Mouse (Mus musculus): ENCODE results near the gene Chd9.

The Chd9 gene

DNA sequence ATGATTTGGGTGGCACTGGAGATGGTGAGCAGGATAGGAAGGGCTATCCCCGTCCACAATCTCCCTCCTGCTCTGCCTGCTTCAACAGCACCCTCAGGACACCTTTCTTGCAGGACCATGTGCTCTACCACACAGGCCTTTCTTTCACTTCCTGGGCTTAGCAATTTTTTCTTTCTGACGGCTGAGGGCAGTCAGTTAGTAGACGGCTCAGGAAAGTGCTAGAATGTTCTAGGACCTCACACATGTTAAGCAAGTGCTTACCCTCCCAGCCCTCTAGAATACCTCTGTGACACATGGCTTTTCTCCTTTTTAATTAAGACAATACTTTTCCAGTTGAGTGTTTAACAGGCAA, 6.1 kb downstream of the Chd9 start:
- in situ Hi-C loops (cut with MboI, MseI), result loop anchor here (5.0 kb wide), 1 partner anchor 38 kb away; no protein-coding TSS in a partner anchor

DNA sequence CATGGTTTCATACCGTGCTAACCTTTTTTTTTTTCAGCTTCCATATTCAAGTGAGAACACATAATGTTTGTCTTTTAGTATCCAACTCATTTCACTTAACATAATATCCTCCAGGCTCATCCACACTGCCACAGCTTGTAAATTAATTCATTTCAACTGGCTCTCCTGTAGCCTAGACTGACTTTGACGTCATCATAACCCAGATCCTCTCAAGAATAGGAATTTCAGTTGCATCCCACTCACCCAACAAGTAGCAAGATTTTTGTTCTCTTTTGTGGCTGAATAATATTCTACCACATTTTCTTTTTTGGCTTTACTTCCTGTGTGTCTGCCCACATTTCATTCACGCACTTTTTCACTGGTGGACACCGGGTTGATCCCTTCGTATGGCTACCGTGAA, 9.3 kb downstream of the Chd9 start:
- in situ Hi-C loops (cut with MboI, MseI), result no loop called here

DNA sequence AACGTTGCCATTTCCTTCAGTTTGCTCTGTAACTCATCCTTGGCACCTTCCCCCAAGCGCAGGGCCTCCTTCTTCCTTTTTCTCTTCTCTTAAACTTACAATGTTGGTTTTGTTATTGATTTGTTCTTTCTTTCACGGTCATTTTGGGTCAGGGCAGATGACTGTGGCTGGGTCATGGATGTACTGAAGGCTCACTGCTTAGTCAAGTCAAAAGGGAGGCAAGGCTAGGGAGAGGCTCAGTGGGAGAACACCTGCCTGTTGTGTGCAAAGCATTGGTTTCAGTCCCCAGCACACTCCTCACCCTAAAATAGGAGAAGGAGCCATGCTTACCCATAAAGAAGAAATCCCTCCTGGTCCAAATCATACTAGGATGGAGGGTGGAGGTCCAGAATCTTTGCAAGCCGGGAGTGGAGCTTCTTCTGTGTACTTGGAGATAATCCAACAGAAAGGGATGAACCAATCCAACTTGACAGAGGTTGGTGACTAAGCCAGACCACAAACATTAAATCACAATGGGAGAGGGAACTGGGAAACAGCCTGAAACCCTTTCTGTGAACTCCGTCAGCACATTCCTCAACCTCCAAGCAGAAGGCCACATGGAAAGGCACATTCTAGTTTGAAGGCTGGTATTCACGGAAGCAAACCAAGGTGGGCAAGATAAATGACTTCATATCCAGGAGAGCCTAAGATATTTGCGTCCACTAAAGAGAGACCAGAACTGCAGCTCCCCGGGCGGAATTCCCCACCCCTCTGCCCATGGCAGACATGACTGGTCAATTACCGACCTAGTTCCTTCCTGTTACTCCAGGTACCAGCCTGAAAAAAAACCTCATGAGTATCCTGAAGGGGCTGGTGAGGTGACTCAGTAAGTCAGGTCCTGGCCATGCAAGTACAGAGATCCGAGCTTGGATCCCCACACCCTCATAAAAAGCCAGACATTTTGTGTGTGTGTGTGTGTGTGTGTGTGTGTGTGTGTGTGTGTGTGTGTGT, 11.9 kb downstream of the Chd9 start:
- in situ Hi-C loops (cut with MboI, MseI), result no loop called here

DNA sequence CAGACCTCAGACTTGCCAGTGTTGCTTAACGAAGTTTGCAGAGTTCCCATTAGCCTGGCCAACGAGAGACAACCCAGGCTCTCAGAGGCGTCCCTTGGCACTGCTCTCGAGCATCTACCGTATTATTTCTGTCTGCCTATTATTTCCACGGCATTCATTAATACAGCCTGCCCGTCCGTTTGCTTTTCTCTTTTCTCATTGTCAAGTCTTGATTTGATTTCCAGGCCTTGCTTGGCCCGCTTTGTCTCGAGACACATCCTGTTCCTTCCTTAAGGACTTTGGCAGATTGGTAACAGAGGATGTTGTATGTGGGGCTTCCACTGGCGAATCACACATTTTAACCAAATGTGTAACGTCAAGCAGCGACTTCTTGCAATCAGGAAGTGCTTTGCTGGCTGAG, 13.2 kb downstream of the Chd9 start:
- in situ Hi-C loops (cut with MboI, MseI), result no loop called here

DNA sequence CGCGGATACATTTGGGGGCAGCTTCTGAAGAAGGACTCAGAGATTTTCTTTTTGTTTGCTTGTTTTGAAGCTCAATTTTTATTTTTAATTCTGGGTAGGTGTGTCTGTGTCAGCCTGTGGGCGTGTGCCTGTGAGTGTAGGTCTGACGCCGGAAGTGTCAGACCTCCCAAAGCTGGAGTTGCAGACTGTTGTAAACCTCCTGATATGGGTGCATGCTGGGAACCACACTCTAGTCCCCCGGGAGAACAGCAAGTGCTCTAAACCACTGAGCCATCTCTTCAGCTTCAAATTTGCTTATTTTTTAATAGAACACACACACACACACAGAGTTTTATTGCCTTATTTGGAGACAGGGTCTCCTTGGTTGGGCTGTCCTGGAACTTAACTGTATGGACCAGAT, 15.0 kb downstream of the Chd9 start:
- in situ Hi-C loops (cut with MboI, MseI), result no loop called here

DNA sequence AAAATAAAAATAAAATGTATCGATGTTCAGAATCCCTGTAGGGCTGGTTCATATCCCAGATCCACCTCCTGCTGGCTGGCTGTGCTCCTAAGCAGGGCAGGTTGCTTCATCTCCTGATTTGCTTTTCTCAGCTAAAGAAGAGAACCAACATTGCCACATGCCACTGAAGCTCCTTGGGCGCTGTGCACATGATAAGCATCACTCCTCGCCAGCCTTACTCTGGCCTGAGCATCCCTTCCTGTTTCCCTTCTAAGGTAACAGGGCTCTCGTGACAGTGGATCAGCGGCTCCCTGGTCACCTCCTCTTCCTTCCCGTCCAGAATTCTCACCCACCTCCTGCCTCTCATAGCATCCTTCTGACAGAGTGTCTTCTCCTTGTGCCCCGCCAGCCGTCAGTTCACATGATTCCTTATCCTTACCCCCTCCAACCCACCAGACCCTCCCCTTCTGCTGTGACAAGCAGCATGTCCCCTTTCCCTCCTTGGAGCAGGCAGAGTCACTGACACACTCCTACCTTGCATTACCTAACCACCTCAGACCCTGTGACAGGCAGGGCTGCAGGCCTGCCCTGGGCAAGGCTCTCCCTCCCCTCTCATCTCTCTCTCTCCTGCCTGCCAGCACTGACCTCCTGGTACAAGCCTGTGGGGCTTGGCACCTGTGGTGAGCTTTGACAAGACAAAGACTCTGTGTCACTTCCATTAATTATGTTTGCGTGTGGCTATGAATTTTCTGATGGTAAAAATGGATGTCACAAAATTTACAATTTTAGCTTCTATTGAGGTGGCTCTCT, 16.2 kb downstream of the Chd9 start:
- in situ Hi-C loops (cut with MboI, MseI), result no loop called here

DNA sequence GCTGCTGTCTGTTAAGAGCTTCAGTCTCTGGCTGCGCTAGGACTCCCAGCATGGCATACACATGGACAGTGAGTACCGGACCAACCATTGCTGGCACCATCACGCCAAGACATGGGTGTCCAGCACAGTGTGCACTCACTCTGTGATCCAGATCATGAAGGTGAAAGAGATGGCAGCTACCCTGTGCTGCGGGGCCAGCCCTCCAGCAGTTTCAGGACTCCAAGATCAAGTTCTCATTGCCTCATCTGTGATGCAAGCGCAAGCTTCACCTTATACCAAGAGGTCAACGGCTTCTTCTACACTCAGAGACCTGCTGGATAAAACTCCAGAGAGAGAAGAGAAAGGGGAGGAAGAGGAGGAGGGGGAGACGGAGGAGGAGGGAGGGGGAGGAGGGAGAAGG, 19.8 kb downstream of the Chd9 start:
- in situ Hi-C loops (cut with MboI, MseI), result no loop called here

DNA sequence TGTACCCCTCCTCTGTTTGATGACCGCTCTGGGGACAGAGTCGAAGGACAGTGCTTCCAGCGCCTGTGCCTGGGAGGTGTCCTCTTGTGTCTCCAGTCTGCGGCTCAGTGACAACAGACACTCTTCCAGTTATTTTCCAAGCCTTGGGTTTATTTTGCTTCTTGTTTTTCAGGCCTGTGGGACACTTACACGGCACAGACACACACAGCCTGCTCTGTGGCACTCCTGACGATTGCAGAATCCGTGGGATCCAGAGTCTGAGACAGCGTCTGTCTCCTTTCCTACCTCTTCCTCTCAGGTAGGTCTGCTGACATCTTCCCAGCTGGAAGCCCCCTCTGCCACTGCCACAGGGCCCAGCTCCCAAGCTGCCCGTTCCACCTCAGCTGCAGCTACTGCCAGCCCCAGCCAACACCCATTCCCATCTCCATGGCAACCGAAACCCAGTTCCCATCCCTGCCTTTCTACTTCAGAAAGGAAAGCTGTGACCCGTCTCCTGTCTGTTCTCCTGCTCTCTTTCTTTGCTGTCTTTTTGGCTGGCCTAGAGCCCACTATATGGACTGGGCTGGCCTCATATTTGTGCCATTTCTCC, 21.4 kb downstream of the Chd9 start:
- in situ Hi-C loops (cut with MboI, MseI), result loop anchor here in 1 of 2 experiments (10.0 kb wide), 1 partner anchor 815 kb away; no protein-coding TSS in a partner anchor

DNA sequence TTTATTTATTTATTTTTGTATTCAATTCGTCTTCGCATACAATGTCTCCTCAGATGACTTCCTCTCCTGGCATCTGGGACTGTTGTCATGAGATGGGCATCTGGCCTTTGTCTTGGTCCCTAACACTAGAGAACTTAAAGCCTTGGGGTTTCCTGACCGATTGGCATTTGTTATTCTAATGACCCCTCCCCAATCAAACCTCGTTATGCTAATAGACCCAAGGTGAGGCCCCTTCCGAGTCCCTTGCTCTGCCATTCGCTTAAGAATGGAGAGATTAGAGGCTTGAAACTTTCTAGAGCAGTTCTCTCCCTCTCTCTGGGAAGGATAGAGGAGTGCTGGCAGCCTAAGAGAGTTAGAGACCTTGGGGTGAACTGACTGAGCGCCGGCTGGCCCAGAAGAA, 23.4 kb downstream of the Chd9 start:
- in situ Hi-C loops (cut with MboI, MseI), result loop anchor here in 1 of 2 experiments (10.0 kb wide), 1 partner anchor 813 kb away; no protein-coding TSS in a partner anchor

DNA sequence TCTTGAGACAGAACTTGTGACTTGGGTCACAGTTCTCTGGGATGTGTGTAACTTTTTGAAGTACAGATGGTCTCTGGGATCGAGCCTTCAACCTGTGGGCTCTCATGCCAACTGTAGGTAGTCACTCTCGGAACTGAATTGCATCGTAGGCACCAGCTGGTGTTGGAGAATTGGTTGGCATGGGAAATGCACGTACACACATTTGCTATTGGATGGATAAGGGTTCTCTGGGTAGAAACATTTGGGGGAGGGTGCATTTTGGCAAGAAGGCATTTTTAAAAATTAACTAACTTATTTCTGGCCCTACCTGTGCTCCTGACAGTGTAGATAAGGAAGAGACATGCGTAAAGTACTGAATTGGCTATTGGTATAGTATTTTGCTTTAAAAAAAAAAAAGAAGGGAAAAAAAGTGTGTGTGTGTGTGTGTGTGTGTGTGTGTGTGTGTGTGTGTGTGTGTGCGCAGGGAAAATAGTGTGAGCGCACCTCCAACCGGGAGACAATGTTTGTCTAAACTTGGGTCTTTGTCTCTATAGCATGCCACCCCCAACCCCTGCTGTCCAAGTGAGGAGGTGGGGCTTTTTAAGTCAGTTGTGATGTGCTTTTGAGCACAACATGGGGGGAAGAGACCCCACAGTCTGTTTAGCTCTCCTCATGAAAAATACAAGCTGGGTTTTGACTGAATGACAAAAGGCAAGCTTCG, 26.0 kb downstream of the Chd9 start:
- in situ Hi-C loops (cut with MboI, MseI), result loop anchor here in 1 of 2 experiments (10.0 kb wide), 1 partner anchor 811 kb away; no protein-coding TSS in a partner anchor

DNA sequence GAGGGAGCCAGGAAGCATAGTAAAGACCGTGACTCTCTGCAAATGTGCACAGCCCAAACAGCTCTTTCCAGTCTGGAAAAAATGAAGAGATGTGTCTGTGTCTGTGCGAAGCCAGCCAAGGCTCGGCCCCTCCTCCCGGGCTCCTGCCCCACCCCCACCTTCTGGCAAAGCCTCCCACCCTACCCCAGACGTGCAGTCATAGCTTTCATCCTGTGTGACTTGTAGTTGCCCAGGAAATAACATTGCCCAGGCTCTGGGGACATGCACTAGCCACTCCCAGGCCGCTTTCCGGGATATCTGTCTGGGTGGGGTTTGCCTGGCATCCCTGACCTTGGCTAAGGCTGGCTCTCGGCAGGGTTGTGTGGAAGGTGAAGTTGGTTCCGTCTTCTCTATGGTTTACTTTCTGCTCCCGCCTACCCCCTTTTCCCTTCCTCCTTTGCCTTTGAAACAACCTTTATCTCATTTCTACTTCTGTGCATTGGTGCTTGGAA, 26.6 kb downstream of the Chd9 start:
- in situ Hi-C loops (cut with MboI, MseI), result loop anchor here in 1 of 2 experiments (10.0 kb wide), 1 partner anchor 810 kb away; no protein-coding TSS in a partner anchor

DNA sequence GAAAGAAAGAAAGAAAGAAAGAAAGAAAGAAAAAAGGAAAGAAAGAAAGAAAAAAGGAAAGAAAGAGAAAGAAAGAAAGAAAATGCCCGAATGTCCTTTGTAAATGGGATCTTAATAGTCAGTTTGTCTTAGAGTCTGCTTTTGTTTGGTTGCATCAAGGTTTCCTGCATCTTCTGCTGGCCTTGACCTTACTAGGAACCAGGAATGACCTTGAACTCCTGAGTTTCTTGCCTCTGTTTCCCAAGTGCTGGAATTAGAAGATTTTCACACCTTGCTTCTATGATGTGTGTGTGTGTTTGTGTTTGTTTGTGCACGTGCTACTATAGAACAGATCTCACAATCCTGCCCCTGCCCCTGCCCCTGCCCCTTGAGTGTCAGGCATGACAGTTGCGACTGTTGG, 28.0 kb downstream of the Chd9 start:
- in situ Hi-C loops (cut with MboI, MseI), result loop anchor here in 1 of 2 experiments (10.0 kb wide), 1 partner anchor 809 kb away; no protein-coding TSS in a partner anchor

DNA sequence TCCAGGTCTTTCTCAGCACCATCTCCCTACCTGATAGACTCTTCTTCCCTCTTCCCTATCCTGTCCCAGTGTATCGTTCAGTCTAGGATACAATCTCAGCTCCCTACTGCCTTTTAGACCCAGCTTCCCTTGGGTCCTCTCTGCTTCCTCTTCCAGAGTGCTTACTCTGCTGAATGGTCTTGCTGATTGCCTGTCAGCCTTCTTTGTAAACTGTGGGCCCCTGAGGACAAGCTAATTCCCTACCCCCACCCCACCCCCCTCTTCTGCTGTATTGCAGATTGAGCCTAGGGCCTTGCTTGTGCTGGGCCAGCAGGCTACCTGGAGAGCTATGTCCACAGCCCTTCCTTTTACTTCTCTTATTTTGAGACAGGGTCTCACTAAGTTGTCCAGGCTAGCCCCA, 28.8 kb downstream of the Chd9 start:
- in situ Hi-C loops (cut with MboI, MseI), result loop anchor here in 1 of 2 experiments (10.0 kb wide), 1 partner anchor 808 kb away; no protein-coding TSS in a partner anchor

DNA sequence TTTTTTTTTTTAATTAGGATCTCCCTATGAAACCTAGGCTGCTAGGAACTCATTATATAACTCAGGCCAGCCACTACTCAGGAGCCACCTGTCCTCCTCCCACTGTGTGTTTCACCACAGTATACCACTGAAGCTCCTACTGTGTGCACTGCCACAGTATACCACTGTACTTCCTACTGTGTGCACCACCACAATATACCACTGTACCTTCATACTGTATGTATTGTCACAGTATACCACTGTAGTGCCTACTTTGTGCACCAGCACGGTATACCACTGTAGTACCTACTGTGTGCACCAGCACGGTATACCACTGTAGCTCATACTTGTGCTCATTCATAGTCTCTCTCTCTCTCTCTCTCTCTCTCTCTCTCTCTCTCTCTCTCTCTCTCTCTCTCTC, 29.9 kb downstream of the Chd9 start:
- in situ Hi-C loops (cut with MboI, MseI), result loop anchor here in 1 of 2 experiments (10.0 kb wide), 1 partner anchor 807 kb away; no protein-coding TSS in a partner anchor

DNA sequence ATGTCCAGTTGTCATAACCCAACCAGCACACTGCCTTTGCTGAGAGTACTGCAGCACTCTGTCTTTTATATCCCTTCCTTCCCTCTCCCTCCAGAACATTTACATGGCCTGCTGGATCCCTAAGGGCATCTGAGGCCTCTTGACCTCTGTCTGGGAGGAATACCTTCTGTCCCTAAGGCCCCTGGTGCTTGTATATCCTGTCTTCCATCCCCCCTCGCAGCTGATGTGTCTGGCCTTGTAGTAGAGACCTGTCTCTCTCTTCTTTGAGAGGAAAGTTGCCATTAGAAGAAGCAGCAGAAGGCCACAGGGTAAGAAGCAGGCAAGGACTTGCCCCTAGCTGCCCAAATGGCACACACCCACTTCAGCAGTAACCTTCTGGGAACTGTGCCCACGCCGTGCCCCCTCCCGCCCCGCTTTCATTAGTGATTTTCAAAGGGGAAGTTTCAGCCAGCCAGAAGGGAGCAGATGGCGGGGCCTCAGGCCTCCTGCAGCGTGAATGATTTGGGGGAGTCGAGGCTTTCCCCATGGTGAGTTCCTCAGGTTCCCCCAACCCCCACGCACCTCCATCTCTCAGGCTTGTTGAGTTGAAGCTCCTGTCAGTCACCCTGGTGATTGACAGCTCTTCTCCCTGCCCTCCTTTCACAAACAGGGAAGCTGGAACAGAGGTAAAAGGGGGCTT, 33.3 kb downstream of the Chd9 start:
- in situ Hi-C loops (cut with MboI, MseI), result no loop called here

DNA sequence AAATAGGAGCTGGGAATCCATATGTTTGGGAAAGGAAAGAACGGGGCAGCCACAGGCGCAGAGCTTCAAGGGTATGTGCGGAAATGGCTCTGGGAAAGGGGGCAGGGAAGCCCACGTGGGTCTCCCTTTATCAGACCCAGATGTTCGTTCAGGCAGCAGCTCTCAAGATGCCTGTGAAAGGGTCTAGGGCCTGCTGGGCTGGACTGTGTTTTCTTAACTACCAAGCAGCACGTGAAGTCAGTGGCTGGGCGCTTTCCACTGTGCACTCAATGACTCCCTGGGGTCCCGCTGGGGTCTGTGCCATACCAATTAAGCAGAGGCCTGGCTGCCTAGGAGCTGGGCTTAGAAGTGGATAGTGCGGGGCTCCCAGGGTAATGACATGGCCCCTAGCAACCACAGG, 33.9 kb downstream of the Chd9 start:
- in situ Hi-C loops (cut with MboI, MseI), result no loop called here

DNA sequence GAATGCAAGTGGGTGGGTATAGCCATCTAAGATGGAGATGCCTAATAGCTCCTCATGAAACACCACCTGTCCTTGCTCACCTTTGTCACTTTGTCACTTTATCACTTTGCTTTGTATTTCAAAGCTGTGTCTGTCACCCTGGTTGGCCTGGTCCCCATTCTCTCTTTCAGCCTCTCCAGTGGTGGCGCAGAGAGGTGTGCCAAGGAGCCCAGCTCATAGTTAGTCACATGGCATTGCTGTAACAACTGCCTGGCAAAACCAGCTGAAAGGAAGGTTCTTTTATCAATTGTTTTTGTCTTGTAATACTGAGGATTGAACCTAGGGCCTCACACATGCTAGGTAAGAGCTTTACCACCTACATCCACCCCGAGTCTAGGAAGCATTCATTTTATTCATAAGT, 38.9 kb downstream of the Chd9 start:
- in situ Hi-C loops (cut with MboI, MseI), result no loop called here

DNA sequence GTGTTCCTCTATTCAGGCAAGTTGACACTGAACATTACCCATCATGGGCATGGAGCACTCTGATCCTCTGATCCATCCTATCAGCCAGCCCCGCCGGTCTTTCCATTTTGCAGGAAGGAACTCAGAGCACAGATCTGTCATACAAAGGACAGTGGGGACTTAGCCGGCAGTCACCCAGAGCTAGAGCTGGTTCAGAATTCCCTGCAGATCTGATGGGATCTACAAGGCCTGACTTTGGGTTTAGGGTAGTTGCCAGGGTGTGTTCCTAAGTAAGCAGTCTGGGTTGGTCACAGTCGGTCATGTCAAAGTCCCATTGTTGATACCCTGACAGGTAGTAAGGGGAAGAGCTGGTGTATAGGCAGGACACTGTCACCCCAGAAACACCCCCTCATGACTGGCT, 39.8 kb downstream of the Chd9 start:
- in situ Hi-C loops (cut with MboI, MseI), result no loop called here

DNA sequence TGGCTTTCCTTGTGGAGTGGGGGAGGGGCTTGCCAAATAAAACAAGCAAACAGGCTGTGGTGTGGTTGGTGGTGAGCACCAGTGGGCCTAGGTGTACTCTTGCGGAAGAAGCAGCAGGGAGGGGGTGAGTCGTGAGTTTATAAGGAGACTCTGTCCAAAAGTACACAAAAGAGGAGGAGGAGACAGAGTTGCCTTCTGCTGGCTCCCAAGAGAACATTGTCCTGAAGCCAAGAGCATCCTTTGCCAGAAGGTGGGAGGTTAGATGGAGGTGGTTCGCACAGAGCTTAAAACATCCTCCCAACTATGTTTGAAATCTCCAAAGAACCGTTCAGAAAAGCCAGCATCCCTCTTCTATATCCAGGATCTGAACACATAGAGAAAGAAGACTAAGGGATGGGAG, 40.2 kb downstream of the Chd9 start:
- in situ Hi-C loops (cut with MboI, MseI), result no loop called here
